Mouse (Mus musculus): ENCODE results near the gene Coq6. TPM values are rescaled to one million over a fixed set of nuclear protein-coding genes. Genes with fewer than 3 reads are reported as not detected.

Coq6 gene
- 16.8 TPM for polyA plus RNA-seq (2014; fragmentation: Illumina TruSeq; extraction: RNeasy Lipid Tissue Mini Kit (QIAGEN cat#74804); ENCODE audit: insufficient read depth, low read depth, low replicate concordance)

GRCm38 (mm10) chr12:84361555-84362489, at the start of gene Coq6, which contains the start of gene Fam161b:
Coq6 (plus strand) TSS chr12:84361657.
Fam161b (minus strand) TSS chr12:84361833.

DNA sequence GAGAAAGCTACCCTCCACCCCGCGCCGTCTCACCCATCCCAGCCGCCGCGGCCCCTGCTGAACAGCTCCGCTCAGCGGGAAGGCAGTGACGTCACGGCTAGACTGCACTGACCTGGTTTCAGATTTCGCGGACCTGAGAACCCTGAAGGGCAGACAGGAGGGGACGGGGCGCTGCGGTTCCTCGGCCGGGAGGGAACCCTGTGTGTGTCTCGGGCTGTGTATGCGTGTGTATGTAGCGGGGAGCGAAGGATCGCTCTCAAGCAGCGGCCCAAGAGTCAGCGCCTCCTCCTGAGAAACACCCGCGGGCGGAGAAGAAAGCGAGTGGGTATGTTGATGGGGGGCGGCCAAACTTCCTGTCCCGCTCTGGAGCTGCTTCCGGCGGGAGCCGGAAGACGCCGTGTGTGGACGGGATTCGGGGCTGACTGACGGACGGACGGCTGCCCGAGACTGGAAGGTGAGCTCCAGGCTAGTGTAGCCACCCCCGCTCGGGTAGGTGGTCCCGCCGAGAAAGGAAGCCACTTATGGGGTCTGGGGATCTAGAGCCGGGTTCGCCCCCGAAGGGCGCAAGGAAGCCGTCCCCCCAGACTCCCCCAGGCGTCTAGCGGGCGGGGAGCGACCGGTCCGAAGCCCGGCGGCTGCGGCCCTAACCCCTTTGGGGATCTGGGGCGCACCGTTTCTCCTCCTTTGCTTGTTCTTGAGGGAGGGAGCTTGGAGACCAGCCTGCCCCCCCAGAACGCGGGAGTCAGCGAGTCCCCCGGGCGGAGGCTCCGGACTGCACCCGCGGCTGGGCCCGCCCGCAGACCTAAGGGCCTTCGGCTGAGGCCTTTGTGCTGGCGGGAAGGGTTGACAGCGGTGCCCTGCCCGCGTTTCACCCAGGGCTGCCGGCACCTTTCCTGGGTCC, 44.5 kb upstream of the Coq6 start, which contains the start of gene Zfp410:
TSS of gene Zfp410 (plus strand) at position 132 of the 901 bp plus-strand sequence.

GRCm38 (mm10) chr12:84408819-84409507, 47.5 kb downstream of the Coq6 start, which contains the start of the genes Entpd5 and Bbof1:
Entpd5 (minus strand) TSS chr12:84409029.
Bbof1 (plus strand) TSS chr12:84409071.

DNA sequence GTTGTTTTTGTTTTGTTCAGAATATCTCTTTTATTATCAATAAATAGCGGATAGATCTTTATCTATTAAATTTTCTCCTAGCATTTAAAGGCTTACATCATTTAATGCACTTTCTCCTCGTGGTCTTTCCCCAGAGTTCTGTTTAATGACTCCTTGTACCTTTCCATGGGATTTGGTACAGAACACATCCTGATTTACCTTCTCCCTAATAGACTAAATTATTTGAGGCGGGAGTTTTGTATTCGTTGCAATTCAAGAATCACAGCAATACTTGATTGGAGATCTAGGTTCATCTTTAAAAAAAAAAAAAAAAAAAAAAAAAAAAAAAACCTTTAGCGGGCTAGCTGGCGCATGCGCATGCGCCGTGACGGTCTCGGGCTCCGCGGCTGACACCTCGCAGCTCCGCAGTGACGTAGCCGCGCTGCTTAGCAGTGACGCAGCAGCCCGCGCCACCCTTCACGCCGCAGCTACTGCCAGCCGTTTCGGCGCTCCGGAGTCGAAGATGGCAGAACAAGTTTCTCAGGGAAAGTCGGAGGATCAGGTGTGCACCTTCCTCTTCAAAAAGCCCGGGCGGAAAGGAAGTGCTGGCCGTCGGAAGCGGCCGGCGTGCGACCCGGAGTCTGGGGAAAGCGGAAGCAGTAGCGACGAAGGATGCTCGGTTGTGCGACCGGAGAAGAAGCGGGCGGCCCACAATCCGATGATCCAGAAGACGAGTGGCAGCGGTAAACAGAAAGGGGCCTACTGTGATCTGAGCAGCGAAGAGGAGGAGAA, 55.6 kb downstream of the Coq6 start, which contains the start of gene Rnf113a2:
TSS of gene Rnf113a2 (plus strand) at position 363 of the 771 bp plus-strand sequence.

Other genes with a start within 250 kb of the Coq6 start
- 4.7 TPM for gene Dnal1, start 247.3 kb upstream of the Coq6 start, polyA plus RNA-seq (2014; fragmentation: Illumina TruSeq; extraction: RNeasy Lipid Tissue Mini Kit (QIAGEN cat#74804); ENCODE audit: insufficient read depth, low read depth, low replicate concordance)
- gene Pnma1, start 213.2 kb upstream of the Coq6 start, polyA plus RNA-seq (2014; fragmentation: Illumina TruSeq; extraction: RNeasy Lipid Tissue Mini Kit (QIAGEN cat#74804); ENCODE audit: insufficient read depth, low read depth, low replicate concordance): 1.4 TPM
- gene Elmsan1, start 142.8 kb upstream of the Coq6 start, polyA plus RNA-seq (2014; fragmentation: Illumina TruSeq; extraction: RNeasy Lipid Tissue Mini Kit (QIAGEN cat#74804); ENCODE audit: insufficient read depth, low read depth, low replicate concordance): 7.2 TPM
- gene Ptgr2, start 76.4 kb upstream of the Coq6 start, polyA plus RNA-seq (2014; fragmentation: Illumina TruSeq; extraction: RNeasy Lipid Tissue Mini Kit (QIAGEN cat#74804); ENCODE audit: insufficient read depth, low read depth, low replicate concordance): 24.7 TPM
- 23.1 TPM for gene Zfp410, start 44.8 kb upstream of the Coq6 start, polyA plus RNA-seq (2014; fragmentation: Illumina TruSeq; extraction: RNeasy Lipid Tissue Mini Kit (QIAGEN cat#74804); ENCODE audit: insufficient read depth, low read depth, low replicate concordance)
- 3.3 TPM for gene Fam161b, start 176 bp downstream of the Coq6 start, polyA plus RNA-seq (2014; fragmentation: Illumina TruSeq; extraction: RNeasy Lipid Tissue Mini Kit (QIAGEN cat#74804); ENCODE audit: insufficient read depth, low read depth, low replicate concordance)
- gene Entpd5, start 47.4 kb downstream of the Coq6 start, polyA plus RNA-seq (2014; fragmentation: Illumina TruSeq; extraction: RNeasy Lipid Tissue Mini Kit (QIAGEN cat#74804); ENCODE audit: insufficient read depth, low read depth, low replicate concordance): 11.4 TPM
- 3.9 TPM for gene Bbof1, start 47.4 kb downstream of the Coq6 start, polyA plus RNA-seq (2014; fragmentation: Illumina TruSeq; extraction: RNeasy Lipid Tissue Mini Kit (QIAGEN cat#74804); ENCODE audit: insufficient read depth, low read depth, low replicate concordance)
- 12.0 TPM for gene Rnf113a2, start 55.5 kb downstream of the Coq6 start, polyA plus RNA-seq (2014; fragmentation: Illumina TruSeq; extraction: RNeasy Lipid Tissue Mini Kit (QIAGEN cat#74804); ENCODE audit: insufficient read depth, low read depth, low replicate concordance)
- 31.6 TPM for gene Aldh6a1, start 89.3 kb downstream of the Coq6 start, polyA plus RNA-seq (2014; fragmentation: Illumina TruSeq; extraction: RNeasy Lipid Tissue Mini Kit (QIAGEN cat#74804); ENCODE audit: insufficient read depth, low read depth, low replicate concordance)
- 15.5 TPM for gene Lin52, start 89.8 kb downstream of the Coq6 start, polyA plus RNA-seq (2014; fragmentation: Illumina TruSeq; extraction: RNeasy Lipid Tissue Mini Kit (QIAGEN cat#74804); ENCODE audit: insufficient read depth, low read depth, low replicate concordance)
- not detected for gene Vsx2, start 208.1 kb downstream of the Coq6 start, polyA plus RNA-seq (2014; fragmentation: Illumina TruSeq; extraction: RNeasy Lipid Tissue Mini Kit (QIAGEN cat#74804); ENCODE audit: insufficient read depth, low read depth, low replicate concordance)